Mouse (Mus musculus): ENCODE measurements around the gene Cdk5r2. TPM values are rescaled to one million over a fixed set of nuclear protein-coding genes. Genes with fewer than 3 reads are reported as not detected.

Gene Cdk5r2
- polyA plus RNA-seq, 1 experiment = 0.03 TPM

GRCm38 (mm10) chr1:74892351-74893133 is 37.8 kb downstream of the Cdk5r2 start:
- no peak for DNase-seq (ENCODE audit: low spot score)

GRCm38 (mm10) chr1:74893134-74893855 is 38.6 kb downstream of the Cdk5r2 start, which contains the start of gene Cryba2:
TSS of gene Cryba2 (minus strand) at chr1:74893143.
- DNase-seq (ENCODE audit: low spot score) = no peak

- no peak for DNase-seq (ENCODE audit: low spot score)
Measured at GRCm38 (mm10) chr1:74894966-74895365, 40.2 kb downstream of the Cdk5r2 start.

DNA sequence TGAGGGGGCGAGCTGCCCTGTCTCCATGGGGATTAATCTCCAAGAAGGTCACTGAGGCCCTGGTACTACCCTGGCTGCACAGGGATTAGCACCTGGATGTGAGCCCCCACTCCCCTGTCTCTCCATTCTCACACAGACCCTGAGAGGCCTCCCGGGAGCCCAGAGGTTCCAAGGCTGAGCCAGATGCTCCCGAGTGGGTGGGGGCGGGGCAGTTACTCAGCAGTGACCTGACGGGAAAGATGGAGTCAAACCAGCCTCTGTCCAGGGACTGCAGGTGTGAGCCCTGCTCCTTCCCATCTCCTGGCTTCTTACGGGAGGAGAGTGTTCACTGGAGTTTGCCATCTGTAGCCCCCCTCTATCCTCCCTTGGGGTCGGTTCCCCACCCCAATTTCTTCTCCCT is 43.2 kb downstream of the Cdk5r2 start:
- DNase-seq (ENCODE audit: low spot score) = no peak

- no peak for DNase-seq (ENCODE audit: low spot score)
Measured at GRCm38 (mm10) chr1:74898656-74899431, 44.1 kb downstream of the Cdk5r2 start.

GRCm38 (mm10) chr1:74900341-74901285 is 45.9 kb downstream of the Cdk5r2 start:
- DNase-seq (ENCODE audit: low spot score) = peak; percentile 52

DNA sequence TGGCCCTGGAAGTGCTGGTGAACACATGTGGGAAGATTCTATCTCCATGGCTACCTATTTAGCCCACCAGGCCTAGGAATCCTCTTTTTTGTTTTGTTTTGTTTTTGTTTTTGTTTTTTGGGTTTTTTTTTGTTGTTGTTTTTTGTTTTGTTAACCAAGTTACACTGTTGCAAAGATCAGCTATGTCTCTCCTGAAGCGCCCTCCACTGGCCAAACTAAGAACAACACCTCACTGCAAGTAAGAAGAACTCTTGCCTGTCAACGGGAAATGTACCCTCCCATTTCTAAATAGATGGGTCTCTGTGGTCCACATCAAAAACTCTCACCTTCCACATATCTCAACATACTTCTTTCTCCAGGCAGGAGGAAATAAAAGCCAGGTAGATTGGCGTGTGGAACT is 47.0 kb downstream of the Cdk5r2 start:
- no peak for DNase-seq (ENCODE audit: low spot score)

GRCm38 (mm10) chr1:74902191-74902590 is 47.5 kb downstream of the Cdk5r2 start:
- no peak for DNase-seq (ENCODE audit: low spot score)

Other genes starting within 250 kb of the Cdk5r2 start
- 13.8 and 15.7 TPM in 2 replicates for gene Ttll4, start 193.2 kb upstream of the Cdk5r2 start, polyA plus RNA-seq (2012; rRNA removed)
- gene Cyp27a1, start 141.4 kb upstream of the Cdk5r2 start, polyA plus RNA-seq (2012; rRNA removed) = 67.0 and 71.9 TPM in 2 replicates
- gene Prkag3, start 105.7 kb upstream of the Cdk5r2 start, polyA plus RNA-seq (2012; rRNA removed) = 0.63 and 0.76 TPM in 2 replicates
- gene Wnt6, start 83.0 kb upstream of the Cdk5r2 start, polyA plus RNA-seq (2012; rRNA removed) = 2.3 and 2.6 TPM in 2 replicates
- 0.94 and 1.4 TPM in 2 replicates for gene Wnt10a, start 63.4 kb upstream of the Cdk5r2 start, polyA plus RNA-seq (2012; rRNA removed)
- gene Fev, start 30.5 kb downstream of the Cdk5r2 start, polyA plus RNA-seq (2012; rRNA removed) = not detected in 2 replicates
- not detected in 2 replicates for gene Cryba2, start 38.2 kb downstream of the Cdk5r2 start, polyA plus RNA-seq (2012; rRNA removed)
- gene Cfap65, start 80.7 kb downstream of the Cdk5r2 start, polyA plus RNA-seq (2012; rRNA removed) = 0.01 TPM in 1 of 2 replicates, not detected in the other
- 0.16 and 0.21 TPM in 2 replicates for gene Ihh, start 96.7 kb downstream of the Cdk5r2 start, polyA plus RNA-seq (2012; rRNA removed)

All from urinary bladder, adult 2 months (tissue).